Mouse (Mus musculus) liver, embryonic 15.5 days (tissue): ENCODE data around the gene Acp2. TPM values are rescaled to one million over a fixed set of nuclear protein-coding genes. Genes with fewer than 3 reads are reported as not detected.

Source experiments
- ATAC-seq: fragments of 200-750 bp; cut with Nextera tagmentation; 2 replicates; pipeline ENCODE4 v1.8.0; 2017; ENCODE audit warnings: moderate number of reproducible peaks, mild to moderate bottlenecking, moderate library complexity; ENCODE audit not compliant: insufficient read depth
- H3K27ac ChIP-seq: fragments of 300-500 bp; sonication (generic); replicated peaks from 2 replicates; pipeline ENCODE4 v1.5.1; 2015; ENCODE audit warnings: mild to moderate bottlenecking, inconsistent platforms
- H3K27me3 ChIP-seq: fragments of 300-500 bp; sonication (generic); 2 replicates; pipeline ENCODE4 v1.6.1; 2015; ENCODE audit warnings: mild to moderate bottlenecking, inconsistent platforms
- H3K36me3 ChIP-seq: fragments of 300-500 bp; sonication (generic); replicated peaks from 2 replicates; pipeline ENCODE4 v1.6.1; 2015; ENCODE audit warnings: moderate library complexity, mild to moderate bottlenecking, inconsistent platforms
- H3K4me1 ChIP-seq: fragments of 300-500 bp; sonication (generic); replicated peaks from 2 replicates; pipeline ENCODE4 v1.6.1; 2015; ENCODE audit warnings: inconsistent platforms
- H3K4me2 ChIP-seq: fragments of 300-500 bp; sonication (generic); 2 replicates; pipeline ENCODE4 v1.6.1; 2015; ENCODE audit warnings: moderate library complexity, mild to moderate bottlenecking, inconsistent platforms
- H3K4me3 ChIP-seq: fragments of 300-500 bp; sonication (generic); replicated peaks from 2 replicates; pipeline ENCODE4 v1.5.1; 2015; ENCODE audit warnings: mild to moderate bottlenecking, inconsistent platforms
- H3K9ac ChIP-seq: fragments of 300-500 bp; sonication (generic); 2 replicates; pipeline ENCODE4 v1.6.1; 2015; ENCODE audit warnings: moderate library complexity, mild to moderate bottlenecking, inconsistent platforms
- H3K9me3 ChIP-seq: fragments of 300-500 bp; sonication (generic); replicated peaks from 2 replicates; pipeline ENCODE4 v1.6.1; 2016; ENCODE audit warnings: inconsistent platforms
- WGBS: fragments of 180-500 bp; shearing (Covaris S2); methylation state at CpG from one replicate; pipeline ENCODE4 v1.1.7; 2015; ENCODE audit warnings: mixed read lengths; ENCODE audit not compliant: insufficient replicate concordance; 5-methylcytosine and 5-hydroxymethylcytosine counted together
- polyA plus RNA-seq: library from polyadenylated mRNA; unstranded; fragments of >200 nt; fragmentation: Nextera tagmentation; extraction: Ambion mirVana; gene quantifications from 2 replicates; pipeline ENCODE4 v1.2.1, GENCODE M21; 2015

Gene Acp2
- polyA plus RNA-seq, 1 experiment from 2014 or later, result 9.9 TPM

- ATAC-seq, result no peak
- Histone ChIP-seq H3K36me3 (no peaks in the 10 kb centered on the region), H3K4me2 (no peak overlapping the region), H3K9me3 (no peaks in the 10 kb centered on the region), H3K4me3 (no peak overlapping the region), H3K27ac (no peak overlapping the region), H3K4me1 (peaks cover 16% of the 10 kb centered on the region), H3K9ac (no peak overlapping the region), H3K27me3 (peaks cover 41% of the 10 kb centered on the region)
- WGBS, result 38% methylated on average over 3 of the region's 3 CpGs
These were observed 6.1 kb upstream of the Acp2 start for GRCm38 (mm10) chr2:91196577-91197001.

GRCm38 (mm10) chr2:91198888-91199287 lies 3.8 kb upstream of the Acp2 start:
- Histone ChIP-seq H3K27me3 (peaks cover 28% of the 10 kb centered on the region), H3K9me3 (no peaks in the 10 kb centered on the region), H3K36me3 (no peaks in the 10 kb centered on the region), H3K4me2 (no peak overlapping the region), H3K4me1 (peaks cover 30% of the 10 kb centered on the region), H3K9ac (no peak overlapping the region), H3K4me3 (no peak overlapping the region), H3K27ac (no peak overlapping the region)
- 73% methylated on average over 3 of the region's 3 CpGs for WGBS
- ATAC-seq, result no peak

GRCm38 (mm10) chr2:91202972-91203656 lies 429 bp downstream of the Acp2 start:
- H3K9ac ChIP-seq, result peak overlapping the region; percentile 74
- peak; percentile 35 for ATAC-seq
- peak overlapping the region; percentile 81 for H3K27ac ChIP-seq
- H3K27me3 ChIP-seq, result no peaks in the 10 kb centered on the region
- H3K36me3 ChIP-seq, result peaks cover 18% of the 10 kb centered on the region
- peak overlapping the region; percentile 72 for H3K4me3 ChIP-seq
- H3K9me3 ChIP-seq, result no peaks in the 10 kb centered on the region
- peak overlapping the region; percentile 74 for H3K4me2 ChIP-seq
- 14% methylated on average over 20 of the region's 20 CpGs for WGBS
- peaks cover 20% of the 10 kb centered on the region for H3K4me1 ChIP-seq

- Histone ChIP-seq H3K4me3 (no peak overlapping the region), H3K27me3 (no peaks in the 10 kb centered on the region), H3K4me1 (peaks cover 19% of the 10 kb centered on the region), H3K27ac (peak overlapping the region; percentile 43; the same call in 1 of the 2 replicates), H3K9ac (no peak overlapping the region), H3K36me3 (peaks cover 45% of the 10 kb centered on the region), H3K9me3 (no peaks in the 10 kb centered on the region), H3K4me2 (no peak overlapping the region)
- WGBS, result 63% methylated on average over 9 of the region's 9 CpGs
- no peak for ATAC-seq
These were observed 3.6 kb downstream of the Acp2 start for GRCm38 (mm10) chr2:91206254-91206775.

- Histone ChIP-seq H3K4me1 (0 out of 2 replicates have a peak, but pooled peaks cover 2% of the 10 kb centered on the region), H3K27ac (no peak overlapping the region), H3K27me3 (no peaks in the 10 kb centered on the region), H3K4me3 (no peak overlapping the region), H3K4me2 (no peak overlapping the region), H3K36me3 (peaks cover 52% of the 10 kb centered on the region), H3K9me3 (no peaks in the 10 kb centered on the region), H3K9ac (no peak overlapping the region)
- ATAC-seq, result no peak
These were observed 10.6 kb downstream of the Acp2 start for GRCm38 (mm10) chr2:91213311-91213710.

GRCm38 (mm10) chr2:91217032-91217431 lies 14.3 kb downstream of the Acp2 start:
- no peak for ATAC-seq
- peaks cover 19% of the 10 kb centered on the region for H3K36me3 ChIP-seq

GRCm38 (mm10) chr2:91220501-91220900 lies 17.8 kb downstream of the Acp2 start:
- ATAC-seq, result no peak
- no peak overlapping the region for H3K27ac ChIP-seq
- no peaks in the 10 kb centered on the region for H3K9me3 ChIP-seq
- WGBS, result 96% methylated on average over 3 of the region's 3 CpGs
- H3K4me3 ChIP-seq, result no peak overlapping the region
- H3K36me3 ChIP-seq, result no peaks in the 10 kb centered on the region; the same call in 1 of the 2 replicates
- H3K4me1 ChIP-seq, result 0 out of 2 replicates have a peak, but pooled peaks cover 2% of the 10 kb centered on the region
- no peaks in the 10 kb centered on the region for H3K27me3 ChIP-seq
- H3K4me2 ChIP-seq, result no peak overlapping the region
- no peak overlapping the region for H3K9ac ChIP-seq

More at GRCm38 (mm10) chr2:91217032-91217431, 14.3 kb downstream of the Acp2 start:
- H3K4me2 ChIP-seq, result no peak overlapping the region
- H3K27me3 ChIP-seq, result no peaks in the 10 kb centered on the region
- 56% methylated on average over 4 of the region's 4 CpGs for WGBS
- no peak overlapping the region for H3K9ac ChIP-seq
- H3K4me1 ChIP-seq, result 0 out of 2 replicates have a peak, but pooled peaks cover 2% of the 10 kb centered on the region
- H3K27ac ChIP-seq, result no peak overlapping the region
- no peaks in the 10 kb centered on the region for H3K9me3 ChIP-seq
- no peak overlapping the region for H3K4me3 ChIP-seq

- Histone ChIP-seq H3K9ac (no peak overlapping the region), H3K27me3 (no peaks in the 10 kb centered on the region), H3K4me2 (no peak overlapping the region), H3K9me3 (no peaks in the 10 kb centered on the region), H3K27ac (no peak overlapping the region), H3K4me3 (no peak overlapping the region), H3K4me1 (no peaks in the 10 kb centered on the region), H3K36me3 (no peaks in the 10 kb centered on the region)
- ATAC-seq, result no peak
- 66% methylated on average over 2 of the region's 2 CpGs for WGBS
These were observed 20.9 kb downstream of the Acp2 start for GRCm38 (mm10) chr2:91223614-91224013.

- no peak for ATAC-seq
- H3K27ac ChIP-seq, result no peak overlapping the region
- H3K4me2 ChIP-seq, result no peak overlapping the region
- no peaks in the 10 kb centered on the region for H3K27me3 ChIP-seq
- 67% methylated on average over 2 of the region's 2 CpGs for WGBS
- no peaks in the 10 kb centered on the region for H3K36me3 ChIP-seq
- H3K4me1 ChIP-seq, result no peaks in the 10 kb centered on the region
- no peaks in the 10 kb centered on the region for H3K9me3 ChIP-seq
- no peak overlapping the region for H3K4me3 ChIP-seq
- H3K9ac ChIP-seq, result no peak overlapping the region
These were observed 27.1 kb downstream of the Acp2 start for GRCm38 (mm10) chr2:91229735-91230134.

- Histone ChIP-seq H3K36me3 (no peaks in the 10 kb centered on the region), H3K4me1 (peaks cover 23% of the 10 kb centered on the region), H3K4me3 (peak within 1 kb of the TSS; percentile 70), H3K9ac (peak within 1 kb of the TSS; percentile 72), H3K27me3 (no peaks in the 10 kb centered on the region), H3K27ac (peak within 1 kb of the TSS; percentile 96), H3K4me2 (peak within 1 kb of the TSS; percentile 97), H3K9me3 (no peaks in the 10 kb centered on the region)
- peak; percentile 98 for ATAC-seq
- WGBS, result under 1% methylated on average over 48 of the region's 48 CpGs
These were observed 34.2 kb downstream of the Acp2 start, which contains the start of gene Ddb2 for GRCm38 (mm10) chr2:91236601-91237510. Gene Ddb2, minus strand, starts transcription at chr2:91236982.
